Mouse (Mus musculus): ENCODE results near the gene Borcs6.
"Not testable (repeated sequence)": the region's sequence is repeated elsewhere in the genome, so short reads cannot be mapped to it uniquely, and the experiment has no call there.

The Borcs6 gene

GRCm38 (mm10) chr11:69088856-69089615, 29.5 kb downstream of the Borcs6 start:
- DNase-seq (ENCODE audit: low read depth) = peak; percentile 31

- no peak for DNase-seq (ENCODE audit: low read depth)
Observed at GRCm38 (mm10) chr11:69089616-69090290, 30.2 kb downstream of the Borcs6 start.

GRCm38 (mm10) chr11:69090367-69090766, 30.9 kb downstream of the Borcs6 start:
- no peak for DNase-seq (ENCODE audit: low read depth)

- no peak for DNase-seq (ENCODE audit: low read depth)
Observed at GRCm38 (mm10) chr11:69091566-69092385, 32.3 kb downstream of the Borcs6 start.

GRCm38 (mm10) chr11:69092386-69092751, 32.9 kb downstream of the Borcs6 start:
- DNase-seq (ENCODE audit: low read depth) = peak; percentile 77

GRCm38 (mm10) chr11:69092871-69093270, 33.4 kb downstream of the Borcs6 start:
- peak; percentile 41 for DNase-seq (ENCODE audit: low read depth)

GRCm38 (mm10) chr11:69093856-69094255, 34.3 kb downstream of the Borcs6 start:
- DNase-seq (ENCODE audit: low read depth) = not testable (repeated sequence)

- peak; percentile 100 for DNase-seq (ENCODE audit: low read depth)
Observed at GRCm38 (mm10) chr11:69094697-69095429, 35.3 kb downstream of the Borcs6 start, which contains the start of gene Per1. Gene Per1, plus strand, starts transcription at chr11:69095217.

GRCm38 (mm10) chr11:69095511-69096231, 36.2 kb downstream of the Borcs6 start:
- peak; percentile 65 for DNase-seq (ENCODE audit: low read depth)

- DNase-seq (ENCODE audit: low read depth) = no peak
Observed at GRCm38 (mm10) chr11:69096360-69096986, 37.0 kb downstream of the Borcs6 start.

GRCm38 (mm10) chr11:69096987-69097900, 37.7 kb downstream of the Borcs6 start:
- DNase-seq (ENCODE audit: low read depth) = peak; percentile 97

- peak; percentile 38 for DNase-seq (ENCODE audit: low read depth)
Observed at GRCm38 (mm10) chr11:69098039-69098761, 38.7 kb downstream of the Borcs6 start.

GRCm38 (mm10) chr11:69098762-69099091, 39.2 kb downstream of the Borcs6 start:
- peak; percentile 98 for DNase-seq (ENCODE audit: low read depth)

GRCm38 (mm10) chr11:69099177-69099914, 39.8 kb downstream of the Borcs6 start:
- DNase-seq (ENCODE audit: low read depth) = no peak

GRCm38 (mm10) chr11:69099915-69100345, 40.4 kb downstream of the Borcs6 start:
- peak; percentile 94 for DNase-seq (ENCODE audit: low read depth)

GRCm38 (mm10) chr11:69100639-69101360, 41.3 kb downstream of the Borcs6 start:
- DNase-seq (ENCODE audit: low read depth) = no peak

GRCm38 (mm10) chr11:69101604-69102402, 42.3 kb downstream of the Borcs6 start:
- DNase-seq (ENCODE audit: low read depth) = no peak
